Mouse (Mus musculus) liver, embryonic 14.5 days (tissue): Measurements from ENCODE around the gene Mroh8.

Experiments used
- CTCF ChIP-seq: IDR thresholded peaks from 2 replicates; pipeline ENCODE4 v1.5.1; 2016; ENCODE audit warnings: antibody characterized with exemption, low read depth, control low read depth
- EP300 ChIP-seq: IDR thresholded peaks from 2 replicates; pipeline ENCODE4 v1.6.1; 2016; ENCODE audit warnings: antibody characterized with exemption, low read depth

- TF ChIP-seq CTCF (no peak), EP300 (no peak)
Measured at GRCm38 (mm10) chr2:157313718-157314117, 34.4 kb upstream of the Mroh8 start.
